Mouse (Mus musculus) stomach, embryonic 15.5 days (tissue): Measurements from ENCODE around the gene Gm3115. TPM values are rescaled to one million over a fixed set of nuclear protein-coding genes. Genes with fewer than 3 reads are reported as not detected.
"Not testable (repeated sequence)": the region's sequence is repeated elsewhere in the genome, so short reads cannot be mapped to it uniquely, and the experiment has no call there.

ENCODE experiments used
- ATAC-seq: fragments of 200-750 bp; cut with Nextera tagmentation; 2 replicates; pipeline ENCODE4 v1.8.0; 2017; ENCODE audit warnings: low read depth, moderate number of reproducible peaks, moderate TSS enrichment; ENCODE audit not compliant: insufficient read depth, low FRiP score
- H3K27ac ChIP-seq: fragments of 300-500 bp; sonication (generic); 2 replicates; pipeline ENCODE4 v1.5.1; 2015; ENCODE audit warnings: mild to moderate bottlenecking, inconsistent platforms
- H3K27me3 ChIP-seq: fragments of 300-500 bp; sonication (generic); replicated peaks from 2 replicates; pipeline ENCODE4 v1.6.1; 2015; ENCODE audit warnings: inconsistent platforms
- H3K36me3 ChIP-seq: fragments of 300-500 bp; sonication (generic); 2 replicates; pipeline ENCODE4 v1.6.1; 2015; ENCODE audit warnings: inconsistent platforms
- H3K4me1 ChIP-seq: fragments of 300-500 bp; sonication (generic); 2 replicates; pipeline ENCODE4 v1.6.1; 2015; ENCODE audit warnings: inconsistent platforms
- H3K4me2 ChIP-seq: fragments of 300-500 bp; sonication (generic); 2 replicates; pipeline ENCODE4 v1.6.1; 2015; ENCODE audit warnings: mild to moderate bottlenecking, inconsistent platforms
- H3K4me3 ChIP-seq: fragments of 300-500 bp; sonication (generic); replicated peaks from 2 replicates; pipeline ENCODE4 v1.5.1; 2015; ENCODE audit warnings: inconsistent platforms
- H3K9ac ChIP-seq: fragments of 300-500 bp; sonication (generic); 2 replicates; pipeline ENCODE4 v1.6.1; 2015; ENCODE audit warnings: inconsistent platforms
- H3K9me3 ChIP-seq: fragments of 300-500 bp; sonication (generic); 2 replicates; pipeline ENCODE4 v1.6.1; 2016; ENCODE audit warnings: inconsistent platforms
- WGBS: fragments of 180-500 bp; shearing (Covaris S2); methylation state at CpG from one replicate; pipeline ENCODE4 v1.1.7; 2015; 5-methylcytosine and 5-hydroxymethylcytosine counted together
- polyA plus RNA-seq: library from polyadenylated mRNA; unstranded; fragments of >200 nt; fragmentation: Nextera tagmentation; extraction: Ambion mirVana; gene quantifications from 2 replicates; pipeline ENCODE4 v1.2.1, GENCODE M21; 2015

Gm3115 gene
- not detected in 2 replicates for polyA plus RNA-seq

DNA sequence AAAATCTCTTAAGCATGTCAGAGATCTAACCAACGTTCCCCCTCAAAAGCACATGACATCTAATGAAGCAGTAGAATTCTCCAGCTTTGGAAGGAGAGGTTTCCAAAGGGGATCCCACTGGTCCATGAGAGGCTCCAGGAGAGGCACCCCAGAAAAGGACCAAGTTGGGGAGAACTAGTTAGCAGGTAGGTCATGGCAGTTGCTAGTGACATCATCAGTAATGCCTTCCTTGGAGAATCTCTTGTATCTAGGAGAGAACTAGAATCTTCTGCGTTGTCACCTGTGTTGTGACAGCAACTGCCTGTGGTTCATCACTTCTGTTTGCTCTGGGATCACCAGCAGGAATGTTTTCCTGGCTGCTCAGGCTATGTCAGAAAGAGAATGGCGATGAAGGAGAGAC lies at the start of gene Gm3115:
TSS of gene Gm3115 (plus strand) at position 301 of the 400 bp plus-strand sequence.
- H3K4me2 ChIP-seq, H3K27me3 ChIP-seq, H3K27ac ChIP-seq, H3K36me3 ChIP-seq, H3K9ac ChIP-seq, H3K9me3 ChIP-seq, H3K4me1 ChIP-seq, ATAC-seq, H3K4me3 ChIP-seq: not testable (repeated sequence)
- 53% methylated on average over 3 of the region's 3 CpGs for WGBS

DNA sequence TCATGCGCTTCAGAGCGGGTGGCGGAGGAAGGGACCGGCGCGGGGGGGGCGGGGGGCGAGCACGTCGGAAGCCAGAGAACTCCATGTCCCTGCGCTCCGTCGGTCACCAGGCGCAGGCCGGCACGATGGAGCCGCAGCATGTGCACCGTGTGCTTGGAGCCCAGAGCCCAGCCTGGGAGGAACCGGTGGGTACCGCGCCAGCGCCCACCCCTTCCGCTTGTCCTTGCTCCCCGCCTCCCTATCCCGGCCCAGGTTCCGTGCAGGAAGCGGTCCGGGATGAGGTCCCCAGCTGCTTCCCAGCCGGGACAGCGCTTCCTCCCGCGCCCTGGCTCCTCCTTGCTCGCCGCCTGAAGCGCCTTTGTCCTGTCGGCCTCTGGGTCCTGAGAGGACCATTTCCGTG lies 26.5 kb downstream of the Gm3115 start, which contains the start of gene Gm8108:
TSS of gene Gm8108 (plus strand) at position 101 of the 400 bp plus-strand sequence.
- H3K36me3 ChIP-seq, H3K27me3 ChIP-seq, H3K9me3 ChIP-seq, H3K27ac ChIP-seq, ATAC-seq, H3K4me1 ChIP-seq, H3K9ac ChIP-seq: not testable (repeated sequence)
- H3K4me2 ChIP-seq: peak within 1 kb of the TSS; percentile 60
- peak within 1 kb of the TSS; percentile 40 for H3K4me3 ChIP-seq
- WGBS: 2% methylated on average over 19 of the region's 37 CpGs

- not testable (repeated sequence) for H3K9me3 ChIP-seq, ATAC-seq
- WGBS: 86% methylated on average over 4 of the region's 4 CpGs
These were observed 57.7 kb downstream of the Gm3115 start for GRCm38 (mm10) chr14:4141646-4142045.

More at GRCm38 (mm10) chr14:4141646-4142045, 57.7 kb downstream of the Gm3115 start:
- not testable (repeated sequence) for H3K4me2 ChIP-seq, H3K9ac ChIP-seq, H3K36me3 ChIP-seq, H3K4me1 ChIP-seq, H3K27ac ChIP-seq, H3K27me3 ChIP-seq, H3K4me3 ChIP-seq

Other genes with a start within 250 kb of the Gm3115 start
- not detected in 2 replicates for gene Gm3033, start 237.9 kb upstream of the Gm3115 start, polyA plus RNA-seq
- 0.10 TPM in 1 of 2 replicates, not detected in the other for gene Gm2916, start 199.9 kb upstream of the Gm3115 start, polyA plus RNA-seq
- gene Gm3029, start 152.4 kb upstream of the Gm3115 start, polyA plus RNA-seq: not detected in 2 replicates
- gene Gm3095, start 120.6 kb upstream of the Gm3115 start, polyA plus RNA-seq: 0.13 and 0.17 TPM in 2 replicates
- not detected in 2 replicates for gene Gm3099, start 85.7 kb upstream of the Gm3115 start, polyA plus RNA-seq
- 0.35 and 0.41 TPM in 2 replicates for gene Gm5796, start 60.2 kb upstream of the Gm3115 start, polyA plus RNA-seq
- 0.71 and 0.82 TPM in 2 replicates for gene Gm8108, start 26.4 kb downstream of the Gm3115 start, polyA plus RNA-seq
- not detected in 2 replicates for gene Gm3127, start 80.9 kb downstream of the Gm3115 start, polyA plus RNA-seq
- 0.10 and 0.22 TPM in 2 replicates for gene Gm2974, start 98.5 kb downstream of the Gm3115 start, polyA plus RNA-seq
- gene Gm3138, start 165.5 kb downstream of the Gm3115 start, polyA plus RNA-seq: not detected in 2 replicates
- not detected in 2 replicates for gene Gm3149, start 233.2 kb downstream of the Gm3115 start, polyA plus RNA-seq